Mouse (Mus musculus) forebrain, embryonic 13.5 days (tissue): ENCODE measurements around the gene Erlec1. TPM values are rescaled to one million over a fixed set of nuclear protein-coding genes. Genes with fewer than 3 reads are reported as not detected.
A peak's percentile ranks its signal among the peaks of the same experiment; 100 is the strongest.

ENCODE experiments used
- ATAC-seq: fragments of 200-750 bp; cut with Nextera tagmentation; 2 replicates; pipeline ENCODE4 v1.8.0; 2017
- H3K27ac ChIP-seq: fragments of 300-500 bp; sonication (generic); 2 replicates; pipeline ENCODE4 v1.5.1; 2015; ENCODE audit warnings: inconsistent platforms, mild to moderate bottlenecking, moderate library complexity
- H3K27me3 ChIP-seq: fragments of 300-500 bp; sonication (generic); 2 replicates; pipeline ENCODE4 v1.6.1; 2015; ENCODE audit warnings: mild to moderate bottlenecking, inconsistent platforms
- H3K36me3 ChIP-seq: fragments of 300-500 bp; sonication (generic); 2 replicates; pipeline ENCODE4 v1.6.1; 2015; ENCODE audit warnings: mild to moderate bottlenecking, inconsistent platforms; ENCODE audit not compliant: poor library complexity, severe bottlenecking
- H3K4me1 ChIP-seq: fragments of 300-500 bp; sonication (generic); 2 replicates; pipeline ENCODE4 v1.6.1; 2015; ENCODE audit warnings: inconsistent platforms
- H3K4me2 ChIP-seq: fragments of 300-500 bp; sonication (generic); 2 replicates; pipeline ENCODE4 v1.6.1; 2015; ENCODE audit warnings: inconsistent platforms, mild to moderate bottlenecking, moderate library complexity
- H3K4me3 ChIP-seq: fragments of 300-500 bp; sonication (generic); 2 replicates; pipeline ENCODE4 v1.5.1; 2015; ENCODE audit warnings: mild to moderate bottlenecking, inconsistent platforms
- H3K9ac ChIP-seq: fragments of 300-500 bp; sonication (generic); 2 replicates; pipeline ENCODE4 v1.6.1; 2015; ENCODE audit warnings: mild to moderate bottlenecking, inconsistent platforms
- H3K9me3 ChIP-seq: fragments of 300-500 bp; sonication (generic); replicated peaks from 2 replicates; pipeline ENCODE4 v1.6.1; 2016; ENCODE audit warnings: inconsistent platforms
- WGBS: fragments of 180-500 bp; shearing (Covaris S2); methylation state at CpG from one replicate; pipeline ENCODE4 v1.1.7; 2015; 5-methylcytosine and 5-hydroxymethylcytosine counted together
- polyA plus RNA-seq: library from polyadenylated mRNA; unstranded; fragments of >200 nt; fragmentation: Nextera tagmentation; extraction: Ambion mirVana; gene quantifications from 2 replicates; pipeline ENCODE4 v1.2.1, GENCODE M21; 2015

Erlec1 gene
- polyA plus RNA-seq = 9.6 and 10.2 TPM in 2 replicates

DNA sequence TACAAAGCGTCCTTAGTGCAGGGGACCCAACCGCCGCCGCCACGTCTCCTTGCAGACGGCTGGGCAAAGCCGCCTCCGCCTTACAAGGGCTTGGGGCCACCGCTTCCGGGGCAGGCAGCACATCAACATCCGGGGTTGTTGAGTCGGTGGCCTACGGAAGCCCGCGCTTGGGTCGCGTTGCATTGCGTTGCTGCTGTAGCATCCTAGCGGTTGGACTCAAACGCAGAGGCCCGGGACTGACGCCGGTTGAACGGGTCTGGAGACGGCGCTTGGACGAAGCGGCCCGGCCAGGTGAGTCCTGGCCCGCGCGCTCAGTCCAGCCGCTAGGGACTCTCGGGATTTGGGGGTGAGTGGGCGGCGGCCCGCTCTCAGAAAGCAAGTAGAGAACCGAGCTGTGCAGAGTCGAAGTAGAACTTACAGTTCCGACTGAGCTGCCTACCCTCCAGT, at the start of gene Erlec1:
Gene Erlec1, minus strand, starts transcription at position 57 of the 447 bp plus-strand sequence.
- Histone ChIP-seq H3K36me3 (peaks cover 30% of the 10 kb centered on the region), H3K9me3 (peaks cover 9% of the 10 kb centered on the region), H3K27ac (peak within 1 kb of the TSS; percentile 75), H3K27me3 (no peaks in the 10 kb centered on the region), H3K4me3 (peak within 1 kb of the TSS; percentile 84), H3K4me1 (peaks cover 17% of the 10 kb centered on the region), H3K9ac (peak within 1 kb of the TSS; percentile 92), H3K4me2 (peak within 1 kb of the TSS; percentile 75)
- under 1% methylated on average over 40 of the region's 40 CpGs for WGBS
- peak; percentile 99 for ATAC-seq

DNA sequence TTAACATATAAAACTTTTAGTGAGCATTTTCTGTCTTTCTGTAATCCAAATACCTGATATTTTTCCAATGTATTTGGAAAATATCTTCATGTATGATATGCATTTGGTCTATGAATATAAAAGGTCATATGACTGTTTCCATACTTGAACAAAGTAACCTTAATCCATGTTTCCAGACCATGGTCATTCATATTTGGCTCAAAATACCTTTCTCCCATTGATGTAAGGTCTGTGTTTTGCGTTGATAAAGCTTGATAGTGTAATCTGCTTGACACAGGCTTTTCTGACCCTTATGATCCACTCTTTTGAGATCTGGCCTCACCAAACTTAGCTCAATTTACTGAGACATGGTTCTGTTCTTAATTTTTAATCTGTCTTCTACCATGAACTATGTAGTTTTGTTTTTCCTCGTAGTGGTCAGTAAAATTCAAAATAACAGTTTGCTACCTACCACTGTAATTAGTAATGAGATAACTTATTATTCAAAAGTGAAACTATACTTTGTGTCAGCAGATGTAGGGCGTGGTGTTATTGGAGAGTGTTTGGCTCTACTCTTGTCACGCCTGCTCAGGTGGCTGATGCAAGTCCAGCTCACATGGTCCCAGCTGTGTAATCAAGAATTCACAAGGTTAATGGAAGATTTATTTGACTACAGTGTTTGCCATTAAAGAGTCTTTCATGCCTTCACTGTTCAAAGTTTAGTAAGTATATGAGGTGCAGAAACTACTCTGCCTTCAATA, 47.2 kb upstream of the Erlec1 start:
- Histone ChIP-seq H3K4me3 (no peak overlapping the region), H3K4me1 (no peaks in the 10 kb centered on the region), H3K9ac (no peak overlapping the region), H3K27ac (no peak overlapping the region), H3K9me3 (no peaks in the 10 kb centered on the region), H3K4me2 (no peak overlapping the region), H3K36me3 (no peaks in the 10 kb centered on the region), H3K27me3 (no peaks in the 10 kb centered on the region)
- no peak for ATAC-seq
- 95% methylated on average over 4 of the region's 4 CpGs for WGBS

DNA sequence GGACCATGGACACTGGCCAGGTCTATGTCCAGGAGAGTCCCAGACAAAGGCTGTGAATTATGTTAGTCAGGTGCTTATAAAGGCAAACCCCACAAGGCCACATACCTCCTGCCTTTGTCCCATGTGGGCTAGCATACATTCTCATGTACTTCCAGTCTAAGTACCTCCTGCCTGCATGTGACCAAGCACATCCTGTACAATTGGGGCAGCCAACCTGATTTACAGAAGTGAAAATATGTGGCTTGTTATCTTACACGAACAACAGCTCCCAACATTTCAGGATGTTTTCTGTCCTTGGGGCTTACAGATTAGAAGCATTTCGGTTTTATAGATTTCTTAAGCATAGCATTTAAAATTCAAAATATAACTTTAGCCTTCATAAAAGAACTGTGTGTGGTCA, 45.9 kb upstream of the Erlec1 start:
- WGBS = 89% methylated on average over 2 of the region's 2 CpGs
- Histone ChIP-seq H3K9ac (no peak overlapping the region), H3K9me3 (no peaks in the 10 kb centered on the region), H3K4me3 (no peak overlapping the region), H3K4me2 (no peak overlapping the region), H3K27ac (no peak overlapping the region), H3K4me1 (no peaks in the 10 kb centered on the region), H3K27me3 (no peaks in the 10 kb centered on the region), H3K36me3 (no peaks in the 10 kb centered on the region)
- no peak for ATAC-seq

DNA sequence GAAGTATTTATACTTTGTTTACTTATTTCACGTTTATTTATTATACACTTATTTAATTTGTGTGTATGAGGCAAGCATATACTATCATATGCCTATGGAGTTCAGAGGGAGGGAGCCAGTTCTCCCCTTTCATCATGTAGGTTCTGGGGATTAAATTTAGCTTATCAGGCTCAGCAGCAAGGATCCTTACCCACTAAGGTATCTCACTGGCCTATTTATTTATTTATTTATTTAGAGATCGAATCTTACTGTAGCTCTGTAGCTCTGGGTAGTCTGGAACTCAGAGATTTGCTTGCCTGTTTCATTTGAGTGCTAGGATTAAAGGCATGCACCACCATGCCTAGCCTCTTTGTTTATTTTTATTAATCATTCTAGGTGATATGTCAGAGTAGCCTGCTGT, 44.6 kb upstream of the Erlec1 start:
- Histone ChIP-seq H3K4me3 (no peak overlapping the region), H3K9ac (no peak overlapping the region), H3K36me3 (no peaks in the 10 kb centered on the region), H3K9me3 (no peaks in the 10 kb centered on the region), H3K4me1 (no peaks in the 10 kb centered on the region), H3K27ac (no peak overlapping the region), H3K27me3 (no peaks in the 10 kb centered on the region), H3K4me2 (no peak overlapping the region)
- no peak for ATAC-seq
- 87% methylated on average over 2 of the region's 2 CpGs for WGBS

DNA sequence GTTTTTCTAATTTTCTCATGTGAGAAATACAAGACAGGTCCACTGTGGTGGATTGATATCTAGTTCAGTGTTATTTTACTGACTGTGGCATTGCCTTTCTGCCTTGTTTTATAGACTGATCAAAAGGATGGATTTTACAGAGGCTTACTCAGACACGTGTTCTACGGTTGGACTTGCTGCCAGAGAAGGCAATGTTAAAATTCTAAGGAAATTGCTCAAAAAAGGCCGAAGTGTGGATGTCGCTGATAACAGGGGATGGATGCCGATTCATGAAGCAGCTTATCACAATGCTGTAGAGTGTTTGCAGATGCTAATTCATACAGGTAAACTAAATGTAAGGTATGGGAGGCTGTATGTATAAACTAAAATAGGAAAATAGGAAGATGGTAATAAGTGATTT, 44.1 kb upstream of the Erlec1 start:
- H3K9me3 ChIP-seq = no peaks in the 10 kb centered on the region
- H3K4me3 ChIP-seq = no peak overlapping the region
- no peaks in the 10 kb centered on the region for H3K27me3 ChIP-seq
- H3K9ac ChIP-seq = no peak overlapping the region
- no peaks in the 10 kb centered on the region for H3K36me3 ChIP-seq
- no peak overlapping the region for H3K27ac ChIP-seq
- WGBS = 94% methylated on average over 5 of the region's 5 CpGs
- no peak for ATAC-seq
- no peaks in the 10 kb centered on the region for H3K4me1 ChIP-seq
- no peak overlapping the region for H3K4me2 ChIP-seq

DNA sequence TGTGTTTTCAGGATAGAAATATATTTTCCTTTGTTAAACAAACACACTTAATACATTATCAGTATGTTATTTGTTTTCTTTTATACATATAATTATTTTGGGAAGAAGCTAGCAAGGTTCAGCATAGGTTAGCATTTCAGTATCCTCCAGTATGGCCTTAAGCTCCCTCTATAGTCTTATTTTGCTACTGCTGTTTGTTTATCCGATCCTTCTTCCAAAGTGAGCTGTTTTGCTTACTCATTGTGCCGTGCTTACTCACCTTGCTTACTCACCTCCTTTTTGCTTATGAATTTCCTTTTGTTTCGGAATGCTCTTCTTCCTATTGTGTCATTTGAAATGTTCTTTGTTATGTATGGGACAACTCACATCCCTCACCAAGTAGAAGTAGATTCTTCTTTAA, 42.5 kb upstream of the Erlec1 start:
- Histone ChIP-seq H3K4me1 (no peaks in the 10 kb centered on the region), H3K4me2 (no peak overlapping the region), H3K9me3 (no peaks in the 10 kb centered on the region), H3K27me3 (no peaks in the 10 kb centered on the region), H3K9ac (no peak overlapping the region), H3K36me3 (no peaks in the 10 kb centered on the region), H3K4me3 (no peak overlapping the region), H3K27ac (no peak overlapping the region)
- no peak for ATAC-seq
- 89% methylated on average over 3 of the region's 3 CpGs for WGBS

DNA sequence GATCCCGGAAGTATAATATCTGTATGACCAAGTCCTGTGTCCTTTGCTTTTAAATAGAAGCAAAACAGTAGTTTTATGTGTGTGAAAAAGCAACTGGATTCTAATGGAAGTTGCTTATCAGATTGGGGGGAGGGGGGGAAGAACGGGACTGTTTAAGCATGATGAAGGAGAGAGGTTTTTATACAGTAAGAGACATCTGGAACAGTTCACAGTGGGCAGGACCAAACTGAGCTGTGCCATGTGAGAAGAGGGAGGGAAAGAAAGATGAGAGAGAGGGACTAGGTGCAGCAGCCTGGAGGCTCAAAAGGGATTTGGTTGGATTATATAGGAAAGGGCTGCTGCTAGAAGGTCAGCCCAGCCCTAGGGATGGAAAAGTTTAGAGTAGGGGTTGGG, 32.5 kb upstream of the Erlec1 start:
- WGBS = 0% methylated on average over 2 of the region's 2 CpGs
- Histone ChIP-seq H3K36me3 (no peaks in the 10 kb centered on the region), H3K27me3 (no peaks in the 10 kb centered on the region), H3K27ac (peak overlapping the region; percentile 69), H3K9ac (peak overlapping the region; percentile 77), H3K4me2 (peak overlapping the region; percentile 78), H3K4me3 (peak overlapping the region; percentile 63), H3K4me1 (peaks cover 9% of the 10 kb centered on the region), H3K9me3 (no peaks in the 10 kb centered on the region)
- peak; percentile 83 for ATAC-seq

DNA sequence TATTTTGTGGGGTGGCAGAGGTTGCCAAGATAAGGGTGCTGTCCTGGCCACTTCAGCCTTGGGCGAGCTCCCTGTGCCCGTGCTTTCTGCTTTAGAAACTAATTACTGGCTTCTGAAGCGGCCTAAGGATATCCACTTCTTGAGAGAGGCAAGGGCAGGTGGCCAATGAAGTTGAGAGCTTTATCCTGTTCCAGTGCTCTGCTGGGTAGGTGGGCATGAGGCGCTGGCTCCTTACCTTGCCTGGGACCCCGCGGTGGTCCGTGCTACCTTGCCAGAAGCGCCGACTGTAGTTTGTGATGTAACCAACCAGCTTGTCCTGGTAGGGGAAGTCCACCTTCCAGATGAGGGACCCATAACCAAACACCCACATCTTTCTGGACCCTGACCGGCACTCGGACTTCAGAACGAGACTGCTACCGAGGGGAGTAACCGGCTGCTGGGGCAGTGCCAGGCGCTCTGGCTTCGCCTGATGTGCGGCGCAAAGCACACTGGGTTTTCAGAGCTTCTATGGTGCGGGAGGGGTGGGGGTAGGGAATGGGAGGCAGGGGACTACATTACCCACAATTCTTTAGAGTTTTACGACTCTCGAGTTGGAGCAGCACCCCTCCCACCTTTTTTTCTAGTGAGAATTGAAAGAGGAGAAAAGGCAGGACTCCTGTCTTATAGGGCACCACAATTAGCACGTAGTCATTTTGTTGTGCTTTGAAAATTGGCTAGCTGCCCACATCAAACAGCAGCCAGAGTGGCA, 31.9 kb upstream of the Erlec1 start, which contains the start of gene Chac2:
Gene Chac2, minus strand, starts transcription at position 474 of the 748 bp plus-strand sequence.
- WGBS = under 1% methylated on average over 22 of the region's 22 CpGs
- peak within 1 kb of the TSS; percentile 63 for H3K4me3 ChIP-seq
- H3K4me2 ChIP-seq = peak within 1 kb of the TSS; percentile 78
- no peaks in the 10 kb centered on the region for H3K27me3 ChIP-seq
- peak; percentile 98 for ATAC-seq
- H3K9ac ChIP-seq = peak within 1 kb of the TSS; percentile 77
- no peaks in the 10 kb centered on the region for H3K36me3 ChIP-seq
- peak within 1 kb of the TSS; percentile 69 for H3K27ac ChIP-seq
- peaks cover 9% of the 10 kb centered on the region for H3K4me1 ChIP-seq
- H3K9me3 ChIP-seq = no peaks in the 10 kb centered on the region

DNA sequence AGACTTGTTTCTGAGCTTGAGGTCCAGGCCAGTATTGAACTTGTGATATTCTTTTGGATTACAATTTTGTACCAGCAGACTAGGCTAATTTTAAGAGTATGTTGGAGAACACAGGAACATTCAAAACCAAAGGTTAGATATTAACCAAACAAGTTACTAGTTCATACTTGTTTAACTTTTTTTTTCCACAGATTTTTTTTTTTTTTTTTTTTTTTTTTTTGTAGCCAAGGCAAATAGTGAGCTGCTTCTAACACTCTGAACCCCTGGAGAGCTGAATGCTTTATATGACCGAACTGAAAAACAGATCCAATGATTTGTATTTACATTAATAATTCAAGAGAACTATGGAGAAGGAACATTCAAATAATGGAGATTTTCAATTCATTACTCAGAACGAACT, 31.1 kb upstream of the Erlec1 start:
- H3K9me3 ChIP-seq = no peaks in the 10 kb centered on the region
- no peak overlapping the region for H3K9ac ChIP-seq
- H3K4me2 ChIP-seq = no peak overlapping the region
- no peaks in the 10 kb centered on the region for H3K36me3 ChIP-seq
- H3K27ac ChIP-seq = no peak overlapping the region
- H3K4me1 ChIP-seq = peaks cover 9% of the 10 kb centered on the region
- H3K4me3 ChIP-seq = peak overlapping the region; percentile 63
- WGBS = 53% methylated on average over 2 of the region's 2 CpGs
- H3K27me3 ChIP-seq = no peaks in the 10 kb centered on the region
- ATAC-seq = no peak

DNA sequence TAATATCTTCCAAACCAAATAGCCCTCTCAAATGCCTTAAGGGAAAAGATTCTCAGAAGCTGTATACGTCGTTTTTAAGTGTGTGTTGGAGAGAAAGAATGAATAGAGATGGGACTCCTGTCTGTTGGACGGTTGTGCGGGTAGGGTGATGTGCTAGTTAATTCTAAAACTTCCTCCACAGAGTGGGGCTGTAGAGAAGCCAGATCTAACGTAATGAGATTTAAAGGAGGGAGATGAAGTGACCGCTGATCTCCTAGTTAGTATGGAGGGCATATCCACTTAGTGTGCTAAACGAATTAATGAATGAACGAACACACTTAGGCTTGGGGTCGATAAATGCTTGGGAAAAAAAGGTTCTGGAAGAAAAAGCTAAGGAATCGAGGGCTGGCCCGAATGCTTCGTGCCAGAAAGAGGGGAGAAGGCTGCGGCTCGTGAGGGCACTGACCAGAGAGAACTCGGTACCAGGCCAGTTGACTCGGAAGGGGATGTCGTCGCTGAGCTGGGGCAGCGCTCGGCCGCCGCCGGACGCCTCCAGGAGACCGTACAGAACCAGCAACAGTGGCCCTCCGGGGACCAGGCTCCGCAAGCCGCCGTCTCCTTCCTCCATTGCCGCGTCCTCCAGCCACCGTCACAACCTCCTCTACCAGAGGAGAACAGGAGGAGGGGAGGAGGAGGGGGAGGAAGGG, 523 bp downstream of the Erlec1 start:
- H3K9me3 ChIP-seq = peaks cover 7% of the 10 kb centered on the region
- H3K27ac ChIP-seq = peak overlapping the region; percentile 68
- H3K4me3 ChIP-seq = peak overlapping the region; percentile 84
- ATAC-seq = peak; percentile 93
- peaks cover 37% of the 10 kb centered on the region for H3K36me3 ChIP-seq
- WGBS = under 1% methylated on average over 27 of the region's 32 CpGs
- H3K9ac ChIP-seq = peak overlapping the region; percentile 92
- H3K27me3 ChIP-seq = no peaks in the 10 kb centered on the region
- H3K4me1 ChIP-seq = peaks cover 17% of the 10 kb centered on the region
- peak overlapping the region; percentile 71 for H3K4me2 ChIP-seq

DNA sequence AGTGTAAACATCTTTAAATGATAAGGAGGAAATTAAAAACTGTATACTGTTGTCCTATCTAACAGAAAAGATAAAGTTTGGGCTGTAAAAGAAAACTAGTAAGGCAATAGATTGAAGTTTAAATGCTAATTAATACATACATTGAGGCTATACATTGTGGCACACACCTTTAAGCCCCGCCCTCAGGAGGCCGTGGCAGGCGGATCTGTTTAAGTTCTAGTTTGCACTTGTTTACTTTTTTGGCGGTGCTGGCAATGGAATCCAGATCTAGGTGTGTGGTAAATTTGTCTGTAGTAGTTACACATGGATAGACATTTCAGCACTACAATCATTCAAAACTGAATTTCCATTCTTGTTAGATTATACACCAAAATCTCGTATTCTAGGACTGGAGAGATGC, 1.3 kb downstream of the Erlec1 start:
- peaks cover 42% of the 10 kb centered on the region for H3K36me3 ChIP-seq
- H3K4me3 ChIP-seq = peak overlapping the region; percentile 84
- ATAC-seq = no peak
- 77% methylated on average over 5 of the region's 5 CpGs for WGBS
- H3K9ac ChIP-seq = peak overlapping the region; percentile 92
- H3K27me3 ChIP-seq = no peaks in the 10 kb centered on the region
- no peak overlapping the region for H3K27ac ChIP-seq
- peaks cover 6% of the 10 kb centered on the region for H3K9me3 ChIP-seq
- H3K4me2 ChIP-seq = peak overlapping the region; percentile 71
- peaks cover 17% of the 10 kb centered on the region for H3K4me1 ChIP-seq

DNA sequence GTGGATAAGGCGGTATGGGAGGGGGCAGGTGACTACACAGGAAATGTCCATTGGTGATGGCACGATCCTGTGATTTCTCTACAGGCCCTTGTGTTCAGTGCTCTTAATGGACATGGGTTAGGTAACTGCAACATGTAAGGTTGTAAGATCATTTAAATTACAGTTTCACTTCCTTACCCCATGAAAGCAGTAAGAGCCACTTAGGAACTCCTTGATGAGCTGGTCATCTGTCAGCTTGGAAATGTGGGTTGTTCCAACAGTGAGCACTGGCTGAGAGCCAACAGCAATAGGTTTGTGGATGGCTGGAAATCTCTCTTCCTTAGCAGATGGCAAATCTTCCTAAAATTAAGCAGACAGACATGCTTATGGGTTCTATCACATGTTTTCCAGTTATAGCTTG, 10.6 kb downstream of the Erlec1 start:
- Histone ChIP-seq H3K4me1 (no peaks in the 10 kb centered on the region), H3K36me3 (peaks cover 61% of the 10 kb centered on the region), H3K27me3 (no peaks in the 10 kb centered on the region), H3K4me3 (no peak overlapping the region), H3K9me3 (no peaks in the 10 kb centered on the region), H3K9ac (no peak overlapping the region), H3K27ac (no peak overlapping the region), H3K4me2 (no peak overlapping the region)
- WGBS = 97% methylated on average over 2 of the region's 2 CpGs
- no peak for ATAC-seq
